Mouse (Mus musculus): ENCODE data around the gene Platr25.
"Not testable (repeated sequence)": the region's sequence is repeated elsewhere in the genome, so short reads cannot be mapped to it uniquely, and the experiment has no call there.

GRCm38 (mm10) chr13:62712611-62713010 is 47.9 kb downstream of the Platr25 start:
- not testable (repeated sequence) for TF ChIP-seq EP300 (IDR thresholded peaks at IDR 0.05; ENCODE audit: insufficient read depth, low read depth, low read length); CTCF (IDR thresholded peaks at IDR 0.05); POLR2A (IDR thresholded peaks at IDR 0.05; ENCODE audit: insufficient read depth, low read depth, low read length)
